Mouse (Mus musculus) ES-Bruce4 (cell line): ENCODE measurements at regions not wholly inside any gene's neighbourhood (a gene's known extent, or its start where the extent isn't known, plus 50 kb on each side); places are given as distances from the start of the nearest gene placed in this dataset.

ENCODE experiments used
- CTCF ChIP-seq: IDR thresholded peaks from one replicate; pipeline ENCODE4 v1.8.1; 2011; ENCODE audit warnings: low read depth, low read length
- POLR2A ChIP-seq: IDR thresholded peaks from one replicate; pipeline ENCODE4 v1.8.1; 2011; ENCODE audit warnings: low read length; ENCODE audit not compliant: insufficient read depth

GRCm38 (mm10) chr13:99625196-99625595, 108.9 kb upstream of the Map1b start:
- TF ChIP-seq CTCF: no peak
- TF ChIP-seq POLR2A: no peak
